Mouse (Mus musculus): Measurements from ENCODE around the gene Cc2d2b. TPM values are rescaled to one million over a fixed set of nuclear protein-coding genes. Genes with fewer than 3 reads are reported as not detected.

Gene Cc2d2b
- polyA plus RNA-seq, 1 experiment from 2014 or later, result 0.08 TPM

GRCm38 (mm10) chr19:40838205-40838604, 89.7 kb downstream of the Cc2d2b start:
- no peak overlapping the region for H3K27ac ChIP-seq
- no peaks in the 10 kb centered on the region for H3K27me3 ChIP-seq
- ATAC-seq (ENCODE audit: insufficient number of reproducible peaks, insufficient read depth, low FRiP score, low TSS enrichment, low read depth), result no peak
- H3K4me2 ChIP-seq, result no peak overlapping the region
- peaks cover 68% of the 10 kb centered on the region for H3K36me3 ChIP-seq
- no peak overlapping the region for H3K4me3 ChIP-seq (replicated peaks)
- peaks cover 17% of the 10 kb centered on the region for H3K4me1 ChIP-seq (replicated peaks)
- no peaks in the 10 kb centered on the region for H3K9me3 ChIP-seq
- H3K9ac ChIP-seq (replicated peaks), result no peak overlapping the region
- 96% methylated on average over 7 of the region's 7 CpGs for whole genome bisulfite sequencing

- Histone ChIP-seq H3K4me1 (replicated peaks) (no peaks in the 10 kb centered on the region), H3K4me2 (no peak overlapping the region), H3K4me3 (replicated peaks) (no peak overlapping the region), H3K27ac (no peak overlapping the region), H3K36me3 (peaks cover 89% of the 10 kb centered on the region), H3K27me3 (no peaks in the 10 kb centered on the region), H3K9ac (replicated peaks) (no peak overlapping the region), H3K9me3 (no peaks in the 10 kb centered on the region)
- no peak for ATAC-seq (ENCODE audit: insufficient number of reproducible peaks, insufficient read depth, low FRiP score, low TSS enrichment, low read depth)
- 93% methylated on average over 6 of the region's 6 CpGs for WGBS
Measured at GRCm38 (mm10) chr19:40840303-40840702, 91.8 kb downstream of the Cc2d2b start.

DNA sequence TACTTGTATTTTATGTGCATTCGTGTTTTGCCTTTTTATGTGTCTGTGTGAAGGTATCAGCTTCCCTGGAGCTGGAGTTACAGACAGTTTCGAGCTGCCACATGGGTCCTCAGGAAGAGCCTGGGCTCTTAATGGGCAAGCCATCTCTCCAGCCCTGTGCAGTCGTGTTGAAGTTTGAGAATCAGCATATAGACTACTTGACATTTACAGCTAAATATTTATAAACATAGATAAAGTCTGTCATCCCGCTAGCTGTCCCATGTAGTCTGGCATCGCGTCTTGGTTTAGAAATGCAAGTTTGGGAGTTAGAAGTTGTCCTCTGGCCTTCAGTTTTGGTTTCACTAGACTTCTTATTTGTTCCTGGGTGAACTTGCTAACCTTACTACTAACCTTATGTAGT, 92.5 kb downstream of the Cc2d2b start:
- Histone ChIP-seq H3K9ac (replicated peaks) (no peak overlapping the region), H3K4me1 (replicated peaks) (no peaks in the 10 kb centered on the region), H3K4me3 (replicated peaks) (no peak overlapping the region), H3K27ac (no peak overlapping the region), H3K9me3 (no peaks in the 10 kb centered on the region), H3K4me2 (no peak overlapping the region), H3K27me3 (no peaks in the 10 kb centered on the region), H3K36me3 (peaks cover 97% of the 10 kb centered on the region)
- 87% methylated on average over 6 of the region's 6 CpGs for WGBS
- ATAC-seq (ENCODE audit: insufficient number of reproducible peaks, insufficient read depth, low FRiP score, low TSS enrichment, low read depth), result no peak

DNA sequence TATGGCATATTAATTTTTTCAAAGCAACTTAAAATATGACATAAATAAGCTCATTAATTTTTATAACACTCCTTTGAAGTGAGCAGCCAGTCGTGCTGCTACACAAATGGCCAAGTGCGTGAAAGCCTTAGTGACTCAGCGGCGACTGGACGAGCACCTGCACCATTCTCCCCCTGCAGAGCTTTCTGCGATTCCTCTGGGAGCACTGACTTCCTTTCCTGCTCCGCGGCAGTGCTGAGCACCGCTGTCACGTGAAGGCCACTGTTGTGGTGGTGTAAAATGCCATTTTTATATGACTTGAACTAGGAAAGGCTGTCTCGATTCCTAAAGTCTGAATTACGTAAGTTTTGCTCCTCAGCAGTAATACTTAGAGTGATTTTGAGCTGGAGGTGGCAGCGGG, 93.0 kb downstream of the Cc2d2b start:
- ATAC-seq (ENCODE audit: insufficient number of reproducible peaks, insufficient read depth, low FRiP score, low TSS enrichment, low read depth), result no peak
- WGBS, result 67% methylated on average over 13 of the region's 13 CpGs
- peaks cover 95% of the 10 kb centered on the region for H3K36me3 ChIP-seq

GRCm38 (mm10) chr19:40844731-40845130, 96.2 kb downstream of the Cc2d2b start:
- Histone ChIP-seq H3K27ac (no peak overlapping the region), H3K4me1 (replicated peaks) (no peaks in the 10 kb centered on the region), H3K4me3 (replicated peaks) (no peak overlapping the region), H3K36me3 (peaks cover 92% of the 10 kb centered on the region), H3K9ac (replicated peaks) (no peak overlapping the region), H3K27me3 (no peaks in the 10 kb centered on the region), H3K9me3 (no peaks in the 10 kb centered on the region), H3K4me2 (no peak overlapping the region)
- no peak for ATAC-seq (ENCODE audit: insufficient number of reproducible peaks, insufficient read depth, low FRiP score, low TSS enrichment, low read depth)
- WGBS, result 93% methylated on average over 13 of the region's 13 CpGs

More for the DNA sequence above, 93.0 kb downstream of the Cc2d2b start:
- no peaks in the 10 kb centered on the region for H3K4me1 ChIP-seq (replicated peaks)
- no peaks in the 10 kb centered on the region for H3K27me3 ChIP-seq
- no peaks in the 10 kb centered on the region for H3K9me3 ChIP-seq
- no peak overlapping the region for H3K4me3 ChIP-seq (replicated peaks)
- no peak overlapping the region for H3K9ac ChIP-seq (replicated peaks)
- H3K27ac ChIP-seq, result no peak overlapping the region
- no peak overlapping the region for H3K4me2 ChIP-seq

DNA sequence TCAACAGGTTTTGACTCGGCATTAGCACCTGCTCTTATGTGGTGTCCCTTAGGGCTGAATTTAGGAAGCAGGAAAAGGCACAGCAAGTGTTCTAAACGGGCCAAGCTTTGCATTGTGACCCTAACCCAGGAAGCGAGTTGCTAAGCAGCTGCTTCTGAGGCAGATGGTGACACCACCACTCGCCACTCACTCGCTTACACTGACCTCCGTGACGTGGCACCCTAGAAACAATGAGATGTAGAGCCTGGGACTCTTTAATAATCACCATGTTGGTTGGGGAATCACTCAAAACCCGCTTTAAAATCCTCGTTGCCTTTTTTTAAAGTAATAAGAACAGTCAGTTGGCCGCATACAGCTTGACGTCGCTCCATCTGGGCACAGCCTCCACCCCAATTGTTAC, 100.8 kb downstream of the Cc2d2b start:
- no peaks in the 10 kb centered on the region for H3K27me3 ChIP-seq
- no peaks in the 10 kb centered on the region for H3K9me3 ChIP-seq
- H3K36me3 ChIP-seq, result peaks cover 66% of the 10 kb centered on the region
- no peak overlapping the region for H3K9ac ChIP-seq (replicated peaks)
- no peak overlapping the region for H3K27ac ChIP-seq
- H3K4me1 ChIP-seq (replicated peaks), result no peaks in the 10 kb centered on the region
- 90% methylated on average over 12 of the region's 12 CpGs for WGBS
- H3K4me2 ChIP-seq, result no peak overlapping the region
- ATAC-seq (ENCODE audit: insufficient number of reproducible peaks, insufficient read depth, low FRiP score, low TSS enrichment, low read depth), result no peak
- H3K4me3 ChIP-seq (replicated peaks), result no peak overlapping the region

- WGBS, result 74% methylated on average over 4 of the region's 4 CpGs
- H3K9me3 ChIP-seq, result no peaks in the 10 kb centered on the region
- no peak overlapping the region for H3K27ac ChIP-seq
- ATAC-seq (ENCODE audit: insufficient number of reproducible peaks, insufficient read depth, low FRiP score, low TSS enrichment, low read depth), result no peak
- H3K36me3 ChIP-seq, result no peaks in the 10 kb centered on the region
- no peaks in the 10 kb centered on the region for H3K4me1 ChIP-seq (replicated peaks)
- no peak overlapping the region for H3K4me3 ChIP-seq (replicated peaks)
- peaks cover 8% of the 10 kb centered on the region; the same call in 1 of the 2 replicates for H3K27me3 ChIP-seq
- H3K4me2 ChIP-seq, result no peak overlapping the region
- H3K9ac ChIP-seq (replicated peaks), result no peak overlapping the region
Measured at GRCm38 (mm10) chr19:40859555-40859954, 111.0 kb downstream of the Cc2d2b start.

- WGBS, result 25% methylated on average over 5 of the region's 5 CpGs
- Histone ChIP-seq H3K4me3 (replicated peaks) (no peak overlapping the region), H3K27ac (no peak overlapping the region), H3K4me1 (replicated peaks) (no peaks in the 10 kb centered on the region), H3K4me2 (0 out of 2 replicates have a peak overlapping the region, but pooled peaks have one; percentile 19), H3K9me3 (no peaks in the 10 kb centered on the region), H3K9ac (replicated peaks) (no peak overlapping the region), H3K27me3 (peaks cover 36% of the 10 kb centered on the region), H3K36me3 (no peaks in the 10 kb centered on the region)
- no peak for ATAC-seq (ENCODE audit: insufficient number of reproducible peaks, insufficient read depth, low FRiP score, low TSS enrichment, low read depth)
Measured at GRCm38 (mm10) chr19:40868284-40868683, 119.7 kb downstream of the Cc2d2b start.

DNA sequence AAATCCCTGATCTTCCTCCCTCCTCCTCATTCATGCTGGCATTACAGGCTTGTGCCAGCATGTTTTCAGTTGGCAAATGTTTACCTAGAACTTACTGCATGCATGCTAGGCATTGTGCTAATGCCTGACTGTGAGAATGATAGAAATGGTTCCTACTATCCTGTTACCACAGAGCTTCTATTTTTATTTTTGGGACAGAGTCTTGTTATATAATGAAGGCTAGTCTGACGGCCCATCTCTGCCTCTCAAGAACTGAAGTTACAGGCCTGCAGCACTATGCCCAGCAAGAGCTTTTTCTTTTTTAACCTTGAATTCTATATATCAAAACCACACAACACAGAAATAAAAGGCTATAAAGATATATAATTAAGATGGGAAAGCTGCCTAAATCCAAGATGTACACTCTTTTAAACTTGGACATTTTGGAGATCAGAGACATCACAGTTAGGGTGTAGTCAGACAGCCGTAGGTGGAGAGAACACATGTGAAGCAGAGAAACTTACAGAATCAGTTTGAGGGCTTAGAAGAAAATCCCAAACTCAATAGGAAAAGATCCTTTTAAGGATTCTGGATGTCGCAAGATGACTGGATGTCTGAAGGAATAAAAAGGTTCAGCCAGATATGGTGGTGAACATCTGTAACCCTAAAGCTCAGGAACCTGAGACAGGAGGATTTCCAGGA, 121.0 kb downstream of the Cc2d2b start:
- 87% methylated on average over 3 of the region's 3 CpGs for WGBS
- Histone ChIP-seq H3K4me2 (no peak overlapping the region), H3K9me3 (no peaks in the 10 kb centered on the region), H3K27me3 (peaks cover 33% of the 10 kb centered on the region), H3K4me1 (replicated peaks) (no peaks in the 10 kb centered on the region), H3K27ac (no peak overlapping the region), H3K4me3 (replicated peaks) (no peak overlapping the region), H3K9ac (replicated peaks) (no peak overlapping the region), H3K36me3 (no peaks in the 10 kb centered on the region)
- no peak for ATAC-seq (ENCODE audit: insufficient number of reproducible peaks, insufficient read depth, low FRiP score, low TSS enrichment, low read depth)

GRCm38 (mm10) chr19:40872955-40873665, 124.6 kb downstream of the Cc2d2b start:
- peak; percentile 94 for ATAC-seq (ENCODE audit: insufficient number of reproducible peaks, insufficient read depth, low FRiP score, low TSS enrichment, low read depth)
- H3K36me3 ChIP-seq, result no peaks in the 10 kb centered on the region
- H3K27ac ChIP-seq, result peak overlapping the region; percentile 81; the same call in 1 of the 2 replicates
- 2% methylated on average over 51 of the region's 51 CpGs for WGBS
- H3K4me1 ChIP-seq (replicated peaks), result no peaks in the 10 kb centered on the region
- peak overlapping the region; percentile 57 for H3K9ac ChIP-seq (replicated peaks)
- H3K27me3 ChIP-seq, result peaks cover 37% of the 10 kb centered on the region
- H3K4me3 ChIP-seq (replicated peaks), result peak overlapping the region; percentile 51
- H3K9me3 ChIP-seq, result no peaks in the 10 kb centered on the region
- peak overlapping the region; percentile 70 for H3K4me2 ChIP-seq
